Mouse (Mus musculus) limb, embryonic 11.5 days (tissue): Measurements from ENCODE around the gene Ctnna3. TPM values are rescaled to one million over a fixed set of nuclear protein-coding genes. Genes with fewer than 3 reads are reported as not detected.
"Not testable (repeated sequence)": the region's sequence is repeated elsewhere in the genome, so short reads cannot be mapped to it uniquely, and the experiment has no call there.

Experiments
- ATAC-seq: fragments of 200-750 bp; cut with Nextera tagmentation; 2 replicates; pipeline ENCODE4 v1.8.0; 2017; ENCODE audit warnings: low read depth; ENCODE audit not compliant: insufficient number of reproducible peaks, low FRiP score, low TSS enrichment
- DNase-seq: peaks from one replicate; pipeline ENCODE4 v3.0.0-alpha.2; 2015; ENCODE audit warnings: low spot score
- H3K27ac ChIP-seq: fragments of 300-500 bp; sonication (generic); replicated peaks from 2 replicates; pipeline ENCODE4 v1.5.1; 2014; ENCODE audit warnings: low read depth, mild to moderate bottlenecking, low read length
- H3K27me3 ChIP-seq: fragments of 300-500 bp; sonication (generic); 2 replicates; pipeline ENCODE4 v1.6.1; 2014; ENCODE audit warnings: mild to moderate bottlenecking, low read length, mixed read lengths; ENCODE audit not compliant: control insufficient read depth, insufficient read depth
- H3K36me3 ChIP-seq: fragments of 300-500 bp; sonication (generic); 2 replicates; pipeline ENCODE4 v1.6.1; 2014; ENCODE audit warnings: mild to moderate bottlenecking, low read length, moderate library complexity, mixed read lengths; ENCODE audit not compliant: control insufficient read depth, insufficient read depth
- H3K4me1 ChIP-seq: fragments of 300-500 bp; sonication (generic); 2 replicates; pipeline ENCODE4 v1.6.1; 2014; ENCODE audit warnings: low read length, mixed read lengths; ENCODE audit not compliant: control insufficient read depth, insufficient read depth
- H3K4me2 ChIP-seq: fragments of 300-500 bp; sonication (generic); 2 replicates; pipeline ENCODE4 v1.6.1; 2014; ENCODE audit warnings: low read depth, mild to moderate bottlenecking, moderate library complexity; ENCODE audit not compliant: severe bottlenecking
- H3K4me3 ChIP-seq: fragments of 300-500 bp; sonication (generic); 2 replicates; pipeline ENCODE4 v1.5.1; 2014; ENCODE audit warnings: low read depth, low read length
- H3K9ac ChIP-seq: fragments of 300-500 bp; sonication (generic); 2 replicates; pipeline ENCODE4 v1.6.1; 2014; ENCODE audit warnings: mild to moderate bottlenecking, low read length
- H3K9me3 ChIP-seq: fragments of 300-500 bp; sonication (generic); 2 replicates; pipeline ENCODE4 v1.6.1; 2016; ENCODE audit warnings: low read length; ENCODE audit not compliant: control insufficient read depth
- WGBS: fragments of 180-500 bp; shearing (Covaris S2); extraction: QIAGEN DNeasy Blood & Tissue Kit; methylation state at CpG from one replicate; pipeline ENCODE4 v1.1.7; 2014; 5-methylcytosine and 5-hydroxymethylcytosine counted together
- polyA plus RNA-seq: library from polyadenylated mRNA; unstranded; fragments of >200 nt; fragmentation: Nextera tagmentation; extraction: Ambion mirVana; gene quantifications from 2 replicates; pipeline ENCODE4 v1.2.1, GENCODE M21; 2014

Gene Ctnna3
- polyA plus RNA-seq, 1 experiment from 2014 or later: 0.04 TPM

- Histone ChIP-seq H3K4me2 (no peak overlapping the region), H3K9me3 (no peaks in the 10 kb centered on the region), H3K4me1 (no peaks in the 10 kb centered on the region), H3K4me3 (no peak overlapping the region), H3K27ac (no peak overlapping the region), H3K9ac (no peak overlapping the region), H3K36me3 (no peaks in the 10 kb centered on the region), H3K27me3 (no peaks in the 10 kb centered on the region)
- no peak for DNase-seq
- 80% methylated on average over 2 of the region's 2 CpGs for WGBS
- ATAC-seq: no peak
These were observed 1241.6 kb downstream of the Ctnna3 start for GRCm38 (mm10) chr10:64671469-64671868.

- no peaks in the 10 kb centered on the region for H3K36me3 ChIP-seq
- H3K4me3 ChIP-seq: no peak overlapping the region
- no peaks in the 10 kb centered on the region for H3K4me1 ChIP-seq
- WGBS: 92% methylated on average over 3 of the region's 3 CpGs
- no peaks in the 10 kb centered on the region for H3K27me3 ChIP-seq
- no peak for ATAC-seq
- no peaks in the 10 kb centered on the region for H3K9me3 ChIP-seq
- no peak overlapping the region for H3K27ac ChIP-seq
- DNase-seq: no peak
- no peak overlapping the region for H3K4me2 ChIP-seq
- no peak overlapping the region for H3K9ac ChIP-seq
These were observed 1245.9 kb downstream of the Ctnna3 start for GRCm38 (mm10) chr10:64675796-64676195.

- ATAC-seq (no peak), DNase-seq (no peak)
- Histone ChIP-seq H3K27me3 (no peaks in the 10 kb centered on the region), H3K27ac (no peak overlapping the region), H3K4me1 (no peaks in the 10 kb centered on the region), H3K4me3 (no peak overlapping the region), H3K36me3 (no peaks in the 10 kb centered on the region), H3K9me3 (no peaks in the 10 kb centered on the region), H3K9ac (no peak overlapping the region), H3K4me2 (no peak overlapping the region)
- 83% methylated on average over 2 of the region's 2 CpGs for WGBS
These were observed 1280.1 kb downstream of the Ctnna3 start for GRCm38 (mm10) chr10:64710017-64710416.

- DNase-seq: no peak
These were observed 1288.1 kb downstream of the Ctnna3 start for GRCm38 (mm10) chr10:64718036-64718435.

GRCm38 (mm10) chr10:64735692-64736091 is 1305.8 kb downstream of the Ctnna3 start:
- Histone ChIP-seq H3K36me3 (no peaks in the 10 kb centered on the region), H3K9me3 (no peaks in the 10 kb centered on the region), H3K9ac (no peak overlapping the region), H3K4me1 (no peaks in the 10 kb centered on the region), H3K27me3 (no peaks in the 10 kb centered on the region), H3K27ac (no peak overlapping the region), H3K4me2 (no peak overlapping the region), H3K4me3 (no peak overlapping the region)
- DNase-seq (no peak), ATAC-seq (no peak)
- 91% methylated on average over 2 of the region's 2 CpGs for WGBS

More at GRCm38 (mm10) chr10:64718036-64718435, 1288.1 kb downstream of the Ctnna3 start:
- Histone ChIP-seq H3K27ac (no peak overlapping the region), H3K4me1 (no peaks in the 10 kb centered on the region), H3K4me2 (no peak overlapping the region), H3K9me3 (no peaks in the 10 kb centered on the region), H3K36me3 (no peaks in the 10 kb centered on the region), H3K9ac (no peak overlapping the region), H3K27me3 (no peaks in the 10 kb centered on the region), H3K4me3 (no peak overlapping the region)
- 67% methylated on average over 9 of the region's 9 CpGs for WGBS
- ATAC-seq: no peak; the same call in 1 of the 2 replicates

- no peak for ATAC-seq
- 16% methylated on average over 2 of the region's 2 CpGs for WGBS
- no peak overlapping the region for H3K27ac ChIP-seq
- H3K4me2 ChIP-seq: no peak overlapping the region
- no peaks in the 10 kb centered on the region for H3K36me3 ChIP-seq
- no peaks in the 10 kb centered on the region for H3K9me3 ChIP-seq
- no peak overlapping the region for H3K4me3 ChIP-seq
- no peak for DNase-seq
- H3K27me3 ChIP-seq: no peaks in the 10 kb centered on the region
- no peaks in the 10 kb centered on the region for H3K4me1 ChIP-seq
- no peak overlapping the region for H3K9ac ChIP-seq
These were observed 1306.7 kb downstream of the Ctnna3 start for GRCm38 (mm10) chr10:64736616-64737015.

GRCm38 (mm10) chr10:64741721-64742120 is 1311.8 kb downstream of the Ctnna3 start:
- H3K9me3 ChIP-seq, H3K9ac ChIP-seq, H3K36me3 ChIP-seq, H3K27ac ChIP-seq, DNase-seq, H3K4me2 ChIP-seq, H3K27me3 ChIP-seq, ATAC-seq, H3K4me3 ChIP-seq, H3K4me1 ChIP-seq: not testable (repeated sequence)
- 83% methylated on average over 11 of the region's 11 CpGs for WGBS

- DNase-seq, H3K4me2 ChIP-seq, ATAC-seq, H3K36me3 ChIP-seq, H3K27ac ChIP-seq, H3K27me3 ChIP-seq, H3K4me3 ChIP-seq, H3K4me1 ChIP-seq, H3K9ac ChIP-seq, H3K9me3 ChIP-seq: not testable (repeated sequence)
- 53% methylated on average over 3 of the region's 3 CpGs for WGBS
These were observed 1314.2 kb downstream of the Ctnna3 start for GRCm38 (mm10) chr10:64744099-64744498.

GRCm38 (mm10) chr10:64748651-64749050 is 1318.8 kb downstream of the Ctnna3 start:
- no peaks in the 10 kb centered on the region for H3K4me1 ChIP-seq
- no peak overlapping the region for H3K4me2 ChIP-seq
- DNase-seq: no peak
- no peak overlapping the region for H3K9ac ChIP-seq
- ATAC-seq: no peak
- no peak overlapping the region for H3K4me3 ChIP-seq
- H3K9me3 ChIP-seq: no peaks in the 10 kb centered on the region
- H3K27me3 ChIP-seq: no peaks in the 10 kb centered on the region
- H3K36me3 ChIP-seq: no peaks in the 10 kb centered on the region
- H3K27ac ChIP-seq: no peak overlapping the region
